ENCODE assay signal across 8 mouse cellular contexts in the genomic region with DNA sequence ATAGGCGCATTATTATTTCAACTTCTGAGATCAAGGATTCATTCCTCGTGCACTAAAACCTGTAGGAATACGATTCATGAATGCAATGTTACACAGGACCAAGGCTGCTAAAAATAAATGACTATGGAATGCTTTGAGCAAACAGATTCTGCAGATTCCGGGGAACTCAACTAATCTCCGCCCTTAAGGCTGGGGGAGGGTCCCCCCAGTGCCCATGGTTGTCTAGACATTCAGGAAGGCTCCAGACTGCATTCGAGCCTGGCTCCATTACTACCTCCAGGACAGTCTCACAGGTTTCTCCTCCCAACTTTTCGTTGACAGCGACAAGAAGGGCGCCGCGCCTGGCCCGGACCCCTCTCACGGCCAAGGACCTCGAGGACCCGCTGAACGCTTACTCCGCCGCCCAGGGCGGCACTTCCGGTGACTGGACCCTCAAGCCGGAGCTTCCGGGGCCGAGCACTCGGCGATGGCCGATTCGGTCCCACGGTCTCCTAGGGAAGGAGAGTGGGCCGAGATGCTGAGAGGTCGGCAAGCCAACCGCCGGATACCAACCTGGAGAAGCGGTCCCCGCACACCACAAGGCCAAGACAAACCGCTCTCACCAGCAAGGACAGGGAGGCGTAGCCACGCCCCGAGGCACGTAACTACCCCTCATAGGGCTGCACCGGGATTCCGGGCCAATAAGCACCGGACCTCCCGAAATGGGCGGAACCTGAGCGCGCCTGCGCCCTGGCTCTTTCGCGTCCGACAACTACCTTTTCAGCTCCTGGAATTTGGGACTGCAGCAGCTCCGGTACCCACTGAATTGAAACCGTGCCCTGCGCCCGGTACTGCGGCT. TPM values are rescaled to one million over a fixed set of nuclear protein-coding genes. Genes with fewer than 3 reads are reported as not detected.
DNase-seq lines count a peak whose midpoint lies in the region; ATAC-seq lines count a peak whose summit lies in the region.

Gene Zfp322a, minus strand, starts transcription at position 626 of the 838 bp plus-strand sequence.

- peak within 1 kb of the TSS; percentile 93 for H3K9ac ChIP-seq in hindbrain, embryonic 15.5 days

- H3K9me3 ChIP-seq in hindbrain, embryonic 15.5 days: no peaks in the 10 kb centered on the region

- H3K4me2 ChIP-seq in hindbrain, embryonic 15.5 days: peak within 1 kb of the TSS; percentile 82

- peak within 1 kb of the TSS; percentile 95 for H3K27ac ChIP-seq in hindbrain, embryonic 15.5 days (replicated peaks)

- H3K27me3 ChIP-seq in hindbrain, embryonic 15.5 days: no peaks in the 10 kb centered on the region

- under 1% methylated on average over 55 of the region's 55 CpGs for WGBS in hindbrain, embryonic 15.5 days

- H3K4me1 ChIP-seq in hindbrain, embryonic 15.5 days (replicated peaks): peaks cover 35% of the 10 kb centered on the region

- DNase-seq in T-cell, adult 2 months (ENCODE audit: low spot score): peak; percentile 96
- peak; percentile 97 for DNase-seq in cerebellum, postnatal 36 days
- peak; percentile 97 to 98 for DNase-seq in frontal cortex, postnatal 36 days (ENCODE audit: low spot score in 2 of 2)
- peak; percentile 95 for DNase-seq in left cerebral cortex, adult 11 months (ENCODE audit: low spot score)
- DNase-seq in lung, postnatal 4 days: peak; percentile 96 to 98
- DNase-seq in retina, postnatal 7 days (ENCODE audit: low read depth, low spot score): peak; percentile 86
- DNase-seq in urinary bladder, adult 2 months (ENCODE audit: low spot score): peak; percentile 92

- peak within 1 kb of the TSS; percentile 83 for H3K4me3 ChIP-seq in hindbrain, embryonic 15.5 days

- H3K36me3 ChIP-seq in hindbrain, embryonic 15.5 days: 0 out of 2 replicates have a peak, but pooled peaks cover 6% of the 10 kb centered on the region

- peak; percentile 100 for ATAC-seq in hindbrain, embryonic 15.5 days (ENCODE audit: low FRiP score, low read depth)

RNA-seq across cellular contexts. Expression of gene Zfp322a, which starts in this region (rescaled TPM):
- polyA plus RNA-seq in hindbrain, embryonic 15.5 days (2015; fragmentation: Nextera tagmentation; extraction: Ambion mirVana): 42.8 and 46.5 TPM in 2 replicates
- polyA plus RNA-seq in urinary bladder, adult 2 months (2012; rRNA removed): 12.7 and 15.8 TPM in 2 replicates

Comparison
In these comparisons a context has a peak if more than half of its experiments do, and no peak if none do; other contexts are left out.
1. Peak in every context shown above with its lines: DNase-seq, ATAC-seq, H3K4me3 ChIP-seq and H3K27ac ChIP-seq.